Mouse (Mus musculus) liver, postnatal 0 days (tissue): ENCODE results near the gene Gm20388.

ENCODE experiments used
- CTCF ChIP-seq: sonication (generic); IDR thresholded peaks from 2 replicates; pipeline ENCODE4 v1.5.1; 2016; ENCODE audit warnings: antibody characterized with exemption, low read depth
- EP300 ChIP-seq: IDR thresholded peaks from 2 replicates; pipeline ENCODE4 v1.6.1; 2016; ENCODE audit warnings: antibody characterized with exemption, low read depth, mild to moderate bottlenecking

GRCm38 (mm10) chr8:123858574-123858940 is 3947.9 kb downstream of the Gm20388 start:
- TF ChIP-seq CTCF = no peak
- no peak for TF ChIP-seq EP300
